ENCODE assay signal across 8 mouse cellular contexts in the genomic region with DNA sequence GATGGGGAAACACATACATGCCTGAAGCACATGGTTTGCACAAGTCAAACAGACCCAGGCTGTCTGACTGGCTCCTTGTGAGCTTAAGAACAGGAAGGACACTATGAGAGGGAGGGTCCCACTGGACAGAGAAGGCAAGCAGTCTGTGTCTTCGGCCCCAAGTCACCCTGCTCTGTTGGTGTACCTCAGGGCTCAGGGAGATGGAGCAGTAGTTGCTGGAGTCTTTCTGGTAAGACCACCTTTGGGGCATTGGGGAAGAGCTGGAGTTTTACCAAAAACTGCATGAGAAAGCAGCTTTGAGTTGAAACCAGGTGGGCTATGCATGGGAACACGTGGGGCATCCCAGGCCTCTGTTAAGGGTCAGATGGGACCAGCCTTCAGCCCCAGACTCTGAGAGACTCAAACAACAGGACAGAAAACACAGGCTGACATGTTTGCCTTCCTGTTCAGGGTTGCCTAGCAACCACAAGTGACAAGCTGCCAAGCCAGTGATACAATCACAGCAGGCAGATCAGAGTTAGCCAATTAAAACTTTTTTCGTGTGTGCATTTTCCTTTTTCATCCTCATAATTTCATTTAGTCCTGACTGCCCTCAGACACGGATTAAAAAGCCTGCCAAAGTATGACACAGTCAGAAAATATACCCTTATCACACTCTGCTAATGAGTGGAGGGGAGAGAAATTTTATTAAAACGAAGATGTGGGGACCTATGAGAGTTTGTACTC.
DNase-seq lines count a peak whose midpoint lies in the region; ATAC-seq lines count a peak whose summit lies in the region.
"Had no signal": no experiment of that assay in that cellular context is flagged by ENCODE, and none has a peak within 500 bp of the region (broad histone marks: within the 10 kb centered on the region; RNA-seq: fewer than 3 reads in every experiment).

No protein-coding gene starts in this region.

- peak overlapping the region; percentile 18; the same call in 1 of the 2 replicates for H3K4me2 ChIP-seq in forebrain, embryonic 14.5 days (ENCODE audit: low read length)
- no peak overlapping the region for H3K4me2 ChIP-seq in hindbrain, embryonic 14.5 days (replicated peaks)

- peak overlapping the region; percentile 75 for H3K27ac ChIP-seq in forebrain, embryonic 14.5 days (ENCODE audit: low read depth, low read length)
- H3K27ac ChIP-seq in hindbrain, embryonic 14.5 days = 0 out of 2 replicates have a peak overlapping the region, but pooled peaks have one; percentile 40
- H3K27ac ChIP-seq: macrophage had no signal

- H3K4me1 ChIP-seq in forebrain, embryonic 14.5 days (ENCODE audit: control insufficient read depth, insufficient read depth, low read length) = peaks cover 27% of the 10 kb centered on the region
- H3K4me1 ChIP-seq in hindbrain, embryonic 14.5 days (replicated peaks; ENCODE audit: control insufficient read depth, insufficient read depth, low read length) = peaks cover 10% of the 10 kb centered on the region

- WGBS in forebrain, embryonic 14.5 days = 3% methylated on average over 5 of the region's 5 CpGs
- WGBS in hindbrain, embryonic 14.5 days = 8% methylated on average over 5 of the region's 5 CpGs

- H3K4me3 ChIP-seq in forebrain, embryonic 14.5 days (ENCODE audit: low read depth, low read length) = no peak overlapping the region
- no peak overlapping the region for H3K4me3 ChIP-seq in hindbrain, embryonic 14.5 days (replicated peaks; ENCODE audit: low read length)

- peak; percentile 2 for DNase-seq in adipocyte (ENCODE audit: low spot score)
- DNase-seq in forebrain, embryonic 14.5 days (ENCODE audit: low spot score) = peak; percentile 95
- peak; percentile 79 for DNase-seq in hindbrain, embryonic 14.5 days (ENCODE audit: low spot score)
- DNase-seq in left cerebral cortex, postnatal 14 days (ENCODE audit: low spot score in 2 of 2) = peak; percentile 70 to 76
- peak; percentile 45 for DNase-seq in neural tube, embryonic 10.5 days (ENCODE audit: extremely low spot score, low spot score)
- no peak for DNase-seq in thymus, postnatal 25 days

- ATAC-seq in CD4-positive, CD25-positive, alpha-beta regulatory T cell, adult 4 months = peak; percentile 91
- ATAC-seq in forebrain, embryonic 14.5 days = peak; percentile 95
- ATAC-seq in hindbrain, embryonic 14.5 days (ENCODE audit: low FRiP score) = peak; percentile 88

- intact Hi-C loops in left cerebral cortex, postnatal 14 days (cut with DNase I) = no loop called here

- H3K27me3 ChIP-seq in forebrain, embryonic 14.5 days (replicated peaks; ENCODE audit: control insufficient read depth, insufficient read depth, low read length) = no peaks in the 10 kb centered on the region
- H3K27me3 ChIP-seq in hindbrain, embryonic 14.5 days (ENCODE audit: control insufficient read depth, insufficient read depth, low read length) = no peaks in the 10 kb centered on the region

- no peak overlapping the region for H3K9ac ChIP-seq in forebrain, embryonic 14.5 days (ENCODE audit: low read length)
- no peak overlapping the region for H3K9ac ChIP-seq in hindbrain, embryonic 14.5 days

- no peaks in the 10 kb centered on the region for H3K9me3 ChIP-seq in forebrain, embryonic 14.5 days (replicated peaks; ENCODE audit: control insufficient read depth, low read length)
- no peaks in the 10 kb centered on the region for H3K9me3 ChIP-seq in hindbrain, embryonic 14.5 days (ENCODE audit: control insufficient read depth, low read length)

- no peaks in the 10 kb centered on the region for H3K36me3 ChIP-seq in forebrain, embryonic 14.5 days (ENCODE audit: control insufficient read depth, insufficient read depth, low read length)
- H3K36me3 ChIP-seq in hindbrain, embryonic 14.5 days (replicated peaks; ENCODE audit: control insufficient read depth, insufficient read depth) = no peaks in the 10 kb centered on the region
